Mouse (Mus musculus): ENCODE data around the gene Trnt1. TPM values are rescaled to one million over a fixed set of nuclear protein-coding genes. Genes with fewer than 3 reads are reported as not detected.

Trnt1 gene
- total RNA-seq (2021), result 10 to 100 TPM; 19.1 to 24.5 TPM
- long read RNA-seq, experiment 1, transcript Trnt1-201 (9 exons, 2,283 nt), result major isoform, 8 of 22 reads
- long read RNA-seq, experiment 1, partial matches to known transcripts, result 6 of 22 reads
- long read RNA-seq, experiment 1, other reads (novel, unspliced or antisense), result 5 of 22 reads
- long read RNA-seq, experiment 2, transcript Trnt1-201 (9 exons, 2,283 nt), result major isoform, 16 of 33 reads
- long read RNA-seq, experiment 2, partial matches to known transcripts, result 11 of 33 reads
- long read RNA-seq, experiment 2, other reads (novel, unspliced or antisense), result 2 of 33 reads

GRCm38 (mm10) chr6:106768640-106769289, at the start of gene Trnt1:
Gene Trnt1, plus strand, starts transcription at chr6:106769120.
- intact Hi-C loops (cut with DNase I), result no loop called here

GRCm38 (mm10) chr6:106725642-106726041, 43.3 kb upstream of the Trnt1 start:
- no peak for DNase-seq
- intact Hi-C loops (cut with DNase I), result no loop called here

More at GRCm38 (mm10) chr6:106768640-106769289, at the start of gene Trnt1:
- peak; percentile 94 to 96 for DNase-seq

DNA sequence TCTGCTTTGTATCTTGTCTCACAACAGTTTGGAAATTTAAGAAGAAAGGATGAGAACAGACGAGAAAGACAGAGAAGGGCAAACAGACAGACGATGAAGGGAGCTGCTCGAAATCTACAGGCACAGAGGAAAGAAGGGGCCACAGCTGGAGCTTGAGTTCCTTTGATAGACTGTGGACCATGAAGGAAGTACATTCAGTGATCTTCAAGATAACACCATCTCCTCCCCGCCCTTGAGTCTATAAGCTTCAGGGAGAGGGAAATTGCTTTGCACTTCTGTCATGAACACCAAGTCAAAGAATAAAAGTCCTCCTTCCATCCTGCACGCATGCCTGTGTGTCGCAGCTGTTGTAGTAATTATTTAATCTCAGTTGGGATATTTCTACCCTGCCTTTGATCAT, 42.8 kb upstream of the Trnt1 start:
- intact Hi-C loops (cut with DNase I), result no loop called here
- no peak for DNase-seq

GRCm38 (mm10) chr6:106727703-106728102, 41.2 kb upstream of the Trnt1 start:
- intact Hi-C loops (cut with DNase I), result no loop called here
- no peak for DNase-seq

DNA sequence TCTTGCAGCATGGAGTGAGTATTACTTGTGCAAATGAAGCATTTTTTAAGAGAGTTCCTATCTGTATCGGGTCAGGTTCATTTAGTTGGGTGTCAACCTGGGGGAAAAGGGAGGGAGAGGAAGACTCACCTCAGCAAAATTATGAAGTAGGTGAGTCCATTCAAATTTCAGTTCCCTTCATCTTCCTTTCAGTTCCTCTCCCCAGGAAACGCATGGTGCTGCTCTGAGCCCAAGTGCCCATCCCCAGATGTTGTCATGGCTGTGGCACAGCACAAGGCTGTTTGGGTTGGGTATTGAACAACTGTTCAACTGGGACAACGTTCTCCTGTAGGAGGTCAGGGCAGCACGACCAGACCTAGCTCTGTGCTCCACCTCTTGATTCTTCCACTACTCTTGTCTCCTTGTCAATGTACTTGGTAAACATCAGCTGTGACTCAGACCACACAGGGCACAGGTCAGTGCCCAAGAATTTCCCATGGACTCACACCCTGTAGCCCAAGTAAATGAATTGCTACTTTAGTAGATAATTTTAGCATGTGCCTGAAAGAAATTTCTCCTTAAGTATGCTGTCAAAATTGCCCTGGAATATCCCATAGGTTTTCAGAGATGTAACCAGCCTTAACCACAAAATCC, 39.1 kb upstream of the Trnt1 start:
- intact Hi-C loops (cut with DNase I), result no loop called here
- DNase-seq, result no peak

GRCm38 (mm10) chr6:106732563-106732962, 36.4 kb upstream of the Trnt1 start:
- intact Hi-C loops (cut with DNase I), result no loop called here
- no peak for DNase-seq

GRCm38 (mm10) chr6:106738229-106738628, 30.7 kb upstream of the Trnt1 start:
- intact Hi-C loops (cut with DNase I), result no loop called here
- DNase-seq, result no peak

- intact Hi-C loops (cut with DNase I), result no loop called here
- DNase-seq, result no peak
Observed at GRCm38 (mm10) chr6:106740244-106740825, 28.6 kb upstream of the Trnt1 start.

- intact Hi-C loops (cut with DNase I), result no loop called here
- DNase-seq, result no peak
Observed at GRCm38 (mm10) chr6:106743556-106744233, 25.2 kb upstream of the Trnt1 start.

DNA sequence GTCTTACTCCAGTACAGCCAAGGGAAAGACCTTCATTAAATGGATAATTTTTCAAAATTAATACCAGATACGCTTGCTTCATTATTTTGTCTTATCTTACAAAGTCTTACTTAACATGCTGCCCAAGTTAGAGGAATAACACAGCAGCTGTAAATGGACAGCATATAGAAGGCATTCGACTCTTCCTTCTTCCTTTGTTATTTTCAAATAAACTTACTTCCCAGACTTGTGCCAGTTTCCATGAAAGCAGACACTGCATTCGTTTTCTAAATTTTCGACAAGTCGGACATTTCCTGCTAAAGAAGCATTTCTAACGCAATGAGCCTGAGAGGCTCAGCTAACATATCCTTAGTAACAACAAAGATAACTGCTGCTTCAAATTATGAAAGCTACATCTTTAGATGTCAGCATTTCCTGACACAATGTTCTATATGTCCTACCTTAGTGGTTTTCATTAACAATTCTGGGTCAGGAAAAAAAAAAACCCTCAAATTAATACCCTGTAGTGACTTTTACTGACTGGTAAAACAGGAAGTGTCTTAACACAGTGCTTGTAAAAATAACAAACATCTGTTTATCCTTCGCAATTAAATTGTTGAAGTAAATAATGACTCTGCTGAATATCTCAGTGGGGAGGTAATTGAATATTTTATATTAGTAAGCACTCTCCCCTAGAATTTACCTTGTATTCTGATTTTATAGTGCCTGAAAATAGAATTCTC, 23.1 kb upstream of the Trnt1 start:
- no peak for DNase-seq
- intact Hi-C loops (cut with DNase I), result no loop called here

DNA sequence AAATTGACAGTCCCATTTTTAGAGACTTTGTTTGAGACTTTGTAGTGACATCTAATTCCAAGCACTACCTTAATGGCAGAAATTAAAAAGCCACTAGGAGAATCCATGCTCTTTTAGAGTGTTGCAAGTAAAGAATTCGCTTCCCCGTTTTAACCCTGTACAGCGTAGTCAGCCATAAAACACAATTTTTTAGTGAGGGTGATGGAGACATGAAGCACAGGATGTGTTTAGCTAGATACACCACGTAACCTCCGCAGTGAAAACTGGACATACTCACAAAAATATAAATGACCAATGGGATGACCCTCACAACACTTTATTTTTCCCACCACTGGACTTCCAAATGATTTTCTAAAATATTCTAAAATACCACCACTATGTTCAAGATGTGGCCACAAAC, 21.7 kb upstream of the Trnt1 start:
- intact Hi-C loops (cut with DNase I), result no loop called here
- no peak for DNase-seq

GRCm38 (mm10) chr6:106747804-106748203, 21.1 kb upstream of the Trnt1 start:
- no peak for DNase-seq
- intact Hi-C loops (cut with DNase I), result no loop called here

DNA sequence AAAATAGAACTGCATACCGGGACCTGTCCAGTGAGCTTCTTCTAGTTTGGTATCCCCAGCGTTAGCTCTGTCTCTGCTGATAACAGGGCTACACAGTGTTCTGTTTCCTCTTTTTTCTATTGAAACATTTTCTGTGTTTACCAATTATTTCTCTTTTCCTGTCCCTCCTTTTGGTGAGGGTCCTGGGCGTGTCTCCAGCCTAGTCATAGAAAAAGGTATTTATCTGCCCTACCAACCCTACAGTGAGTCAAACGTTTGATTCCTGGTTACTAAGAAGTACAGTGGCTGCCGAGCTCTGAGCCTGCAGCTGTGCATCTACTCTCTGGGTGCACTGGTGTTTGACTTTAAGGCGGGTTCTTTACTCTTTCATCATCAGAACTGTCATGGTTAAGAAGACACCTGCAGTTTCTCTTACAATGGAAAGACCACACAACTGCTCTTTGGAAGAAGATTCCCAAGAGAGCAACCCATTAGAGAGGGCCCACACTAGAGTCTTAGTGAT, 20.0 kb upstream of the Trnt1 start, which contains the start of gene Il5ra:
Gene Il5ra, minus strand, starts transcription at position 151 of the 502 bp plus-strand sequence.
- DNase-seq, result no peak
- intact Hi-C loops (cut with DNase I), result no loop called here

DNA sequence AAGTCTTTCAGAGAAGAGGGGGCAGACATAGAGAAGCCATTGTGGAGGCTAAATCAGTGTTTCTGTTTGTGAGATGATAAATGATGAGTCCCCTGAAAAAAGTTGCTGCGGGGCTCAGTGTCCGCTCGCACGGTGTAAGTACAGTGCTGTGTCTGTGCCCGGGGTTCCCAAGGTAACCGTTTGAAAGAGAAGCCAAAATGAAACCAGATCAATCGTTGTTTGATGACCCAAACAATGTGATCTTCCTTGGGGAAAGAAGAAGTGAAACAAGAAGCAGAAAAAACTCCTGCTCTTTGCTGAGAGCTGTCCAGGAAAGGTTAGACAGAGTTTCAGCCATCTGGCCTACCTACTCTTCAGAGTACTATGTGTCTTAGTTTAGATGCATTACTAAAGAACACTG, 18.6 kb upstream of the Trnt1 start:
- intact Hi-C loops (cut with DNase I), result no loop called here
- no peak for DNase-seq

DNA sequence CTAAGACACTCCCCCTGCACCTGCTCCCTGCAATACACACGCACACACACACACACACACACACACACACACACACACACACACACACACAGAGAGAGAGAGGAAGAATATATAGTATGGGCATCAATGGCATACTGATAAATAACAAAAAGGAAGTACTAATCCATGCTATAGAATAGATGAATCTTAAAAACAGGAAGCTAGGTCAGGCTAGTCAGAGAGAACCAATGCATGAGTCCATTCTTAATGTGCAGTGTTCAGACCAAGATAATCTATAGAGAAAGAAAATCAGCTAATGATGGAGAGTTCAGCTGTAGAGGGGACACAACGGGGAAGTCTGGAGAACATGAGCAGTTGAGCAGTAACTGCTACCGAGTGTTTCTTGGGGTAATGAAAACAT, 10.6 kb upstream of the Trnt1 start:
- no peak for DNase-seq
- intact Hi-C loops (cut with DNase I), result no loop called here

DNA sequence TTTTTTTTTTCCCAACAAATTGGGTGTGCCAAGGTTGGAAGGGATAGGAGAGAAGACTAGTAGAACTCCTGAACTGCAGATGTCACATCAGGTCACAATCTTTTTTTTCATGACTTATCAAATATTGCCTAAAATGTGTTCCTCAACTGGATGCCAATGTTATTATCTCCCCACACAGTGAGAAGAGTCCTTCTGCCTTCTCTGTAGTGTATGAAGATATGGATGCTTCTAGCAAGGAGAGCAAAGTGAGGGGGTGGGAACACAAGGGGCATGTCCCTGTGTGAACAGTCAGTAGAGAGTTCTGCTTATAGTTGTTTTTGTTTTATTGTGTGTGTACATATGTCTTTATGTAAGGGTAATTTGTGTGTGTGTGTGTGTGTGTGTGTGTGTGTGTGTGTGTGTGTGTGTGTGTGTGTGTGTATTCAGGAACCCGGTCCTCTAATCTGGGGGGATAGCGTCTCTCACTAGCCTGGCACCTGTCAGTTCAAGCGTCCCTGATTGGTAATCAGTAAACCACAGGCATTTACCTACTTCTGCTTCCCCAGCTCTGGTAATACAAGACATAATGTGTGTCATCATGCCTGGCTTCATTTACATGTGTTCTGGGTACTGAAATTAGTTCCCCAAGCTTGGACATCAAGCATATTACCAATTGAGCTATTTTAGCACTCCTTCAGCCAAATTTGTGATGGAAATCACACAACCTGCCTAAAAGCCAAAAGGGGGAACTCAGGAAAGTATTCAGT, 8.3 kb upstream of the Trnt1 start:
- intact Hi-C loops (cut with DNase I), result no loop called here
- no peak for DNase-seq

DNA sequence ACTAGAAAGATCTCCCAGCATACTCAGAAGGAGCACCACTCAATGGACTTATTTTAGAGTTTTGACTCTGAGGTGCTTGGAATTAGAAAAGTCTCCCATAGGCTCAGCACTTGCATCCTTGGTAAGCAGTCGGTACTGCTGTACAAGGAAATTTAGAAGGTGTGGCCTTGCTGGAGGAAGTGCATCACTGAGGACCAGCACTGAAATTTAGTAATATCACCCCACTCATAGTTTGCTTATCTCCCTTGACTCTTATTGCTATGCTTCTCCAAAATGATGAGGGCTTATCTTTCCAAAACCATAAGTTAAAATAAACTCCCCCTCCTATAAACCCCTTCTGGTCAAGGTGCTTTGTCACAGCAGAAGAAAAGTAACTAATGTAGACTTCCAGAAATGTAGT, 7.4 kb upstream of the Trnt1 start:
- DNase-seq, result no peak
- intact Hi-C loops (cut with DNase I), result no loop called here

DNA sequence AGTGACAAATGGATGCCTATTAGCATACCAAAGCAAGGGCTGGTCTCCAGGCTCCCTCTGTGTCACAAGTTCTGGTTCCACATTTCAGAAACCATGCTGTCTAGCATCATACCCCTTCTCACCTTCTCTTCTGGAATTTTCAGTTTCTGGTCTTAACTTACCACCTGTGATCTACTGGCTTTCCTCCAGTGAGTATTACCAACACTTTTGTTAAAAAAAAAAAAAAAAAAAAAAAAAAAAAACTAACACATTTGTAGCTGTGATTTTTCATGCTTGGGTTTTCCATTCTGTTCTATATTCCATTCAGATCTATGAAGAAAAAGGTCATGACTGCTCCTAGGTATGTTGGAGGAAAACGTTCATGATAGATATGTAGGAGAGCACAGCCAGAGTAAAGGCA, 3.0 kb upstream of the Trnt1 start:
- intact Hi-C loops (cut with DNase I), result no loop called here
- no peak for DNase-seq

DNA sequence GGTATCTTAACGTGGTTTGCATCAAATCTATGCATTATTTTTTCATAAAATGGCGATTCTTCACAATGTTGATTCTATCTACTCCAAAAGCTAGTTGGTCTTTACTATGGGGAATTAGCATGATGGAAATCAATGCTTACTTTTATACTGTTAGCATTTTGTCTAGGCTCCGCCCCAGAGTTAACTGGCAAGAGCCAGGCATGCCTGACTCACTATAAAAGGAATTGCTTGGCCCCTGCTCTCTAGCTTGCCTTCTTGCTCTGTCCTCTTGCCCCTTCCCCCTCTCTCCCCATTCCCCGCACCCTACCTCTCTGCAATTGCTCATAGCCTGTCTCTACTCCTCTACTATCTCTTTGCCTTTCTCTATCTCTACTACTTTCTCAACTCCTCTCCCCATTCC, 2.1 kb upstream of the Trnt1 start:
- intact Hi-C loops (cut with DNase I), result no loop called here
- DNase-seq, result no peak

All from gastrocnemius, postnatal 36 days (tissue).